ENCODE assay signal across 9 mouse cellular contexts in genomic region chr2:97467031-97467549, GRCm38 (mm10).
DNase-seq lines count a peak whose midpoint lies in the region; ATAC-seq and TF ChIP-seq lines count a peak whose summit lies in the region.
"Had no signal": no experiment of that assay in that cellular context is flagged by ENCODE, and none has a peak within 500 bp of the region (broad histone marks: within the 10 kb centered on the region; RNA-seq: fewer than 3 reads in every experiment).

No protein-coding gene starts in this region.

- H3K27ac ChIP-seq in heart, adult 2 months: no peak overlapping the region
- no peak overlapping the region for H3K27ac ChIP-seq in ES-E14 (ENCODE audit: insufficient read depth, low read depth, low read length, poor library complexity, severe bottlenecking)
- 0 out of 2 replicates have a peak overlapping the region, but pooled peaks have one; percentile 65 for H3K27ac ChIP-seq in embryonic facial prominence, embryonic 11.5 days (replicated peaks; ENCODE audit: low read depth, low read length)
- peak overlapping the region; percentile 95 for H3K27ac ChIP-seq in hindbrain, embryonic 14.5 days
- H3K27ac ChIP-seq in neural tube, embryonic 15.5 days (replicated peaks): peak overlapping the region; percentile 94

- H3K9me3 ChIP-seq in ES-E14 (ENCODE audit: control insufficient read depth, insufficient read depth, low read depth, low read length): no peaks in the 10 kb centered on the region
- H3K9me3 ChIP-seq in embryonic facial prominence, embryonic 11.5 days (replicated peaks; ENCODE audit: control insufficient read depth, low read length): no peaks in the 10 kb centered on the region
- H3K9me3 ChIP-seq in hindbrain, embryonic 14.5 days (ENCODE audit: control insufficient read depth, low read length): no peaks in the 10 kb centered on the region
- H3K9me3 ChIP-seq in neural tube, embryonic 15.5 days (replicated peaks): no peaks in the 10 kb centered on the region

- H3K4me2 ChIP-seq in embryonic facial prominence, embryonic 11.5 days (ENCODE audit: low read depth, low read length): peak overlapping the region; percentile 85
- peak overlapping the region; percentile 79 for H3K4me2 ChIP-seq in hindbrain, embryonic 14.5 days (replicated peaks)
- peak overlapping the region; percentile 72 for H3K4me2 ChIP-seq in neural tube, embryonic 15.5 days

- no peak for TF ChIP-seq EP300 in heart, adult 2 months (IDR thresholded peaks at IDR 0.05; ENCODE audit: insufficient read depth, low read depth, low read length)

- no peaks in the 10 kb centered on the region for H3K27me3 ChIP-seq in heart, adult 2 months (ENCODE audit: control insufficient read depth, insufficient read depth, low read length)
- H3K27me3 ChIP-seq in embryonic facial prominence, embryonic 11.5 days (ENCODE audit: control insufficient read depth, insufficient read depth, low read length): no peaks in the 10 kb centered on the region
- H3K27me3 ChIP-seq in hindbrain, embryonic 14.5 days (ENCODE audit: control insufficient read depth, insufficient read depth, low read length): no peaks in the 10 kb centered on the region
- H3K27me3 ChIP-seq in neural tube, embryonic 15.5 days (replicated peaks): no peaks in the 10 kb centered on the region
- H3K27me3 ChIP-seq: CH12.LX had no signal

- peak overlapping the region; percentile 48 for H3K4me3 ChIP-seq in heart, adult 2 months
- H3K4me3 ChIP-seq in ES-E14 (ENCODE audit: insufficient read depth in 1 of 2, low read depth in 1 of 2, low read length in 2 of 2, poor library complexity in 1 of 2, severe bottlenecking in 1 of 2): peak overlapping the region; percentile 67 to 74
- peak overlapping the region; percentile 41 for H3K4me3 ChIP-seq in embryonic facial prominence, embryonic 11.5 days (ENCODE audit: low read depth, low read length)
- H3K4me3 ChIP-seq in hindbrain, embryonic 14.5 days (replicated peaks; ENCODE audit: low read length): peak overlapping the region; percentile 59
- H3K4me3 ChIP-seq in neural tube, embryonic 15.5 days (replicated peaks): peak overlapping the region; percentile 63

- 0 out of 2 replicates have a peak overlapping the region, but pooled peaks have one; percentile 39 for H3K9ac ChIP-seq in heart, adult 2 months (ENCODE audit: low read depth, low read length)
- peak overlapping the region; percentile 31; the same call in 1 of the 2 replicates for H3K9ac ChIP-seq in ES-E14 (ENCODE audit: insufficient read depth, low read depth, low read length, poor library complexity, severe bottlenecking)
- H3K9ac ChIP-seq in embryonic facial prominence, embryonic 11.5 days (replicated peaks; ENCODE audit: low read length): peak overlapping the region; percentile 43; the same call in 1 of the 2 replicates
- H3K9ac ChIP-seq in hindbrain, embryonic 14.5 days: peak overlapping the region; percentile 77
- peak overlapping the region; percentile 60 for H3K9ac ChIP-seq in neural tube, embryonic 15.5 days (replicated peaks)

- no peak for DNase-seq in heart, adult 2 months
- DNase-seq in heart, postnatal 36 days: no peak
- DNase-seq in ES-E14 (ENCODE audit: low read depth, low spot score): peak; percentile 12
- peak; percentile 47 for DNase-seq in embryonic facial prominence, embryonic 11.5 days (ENCODE audit: low spot score)
- DNase-seq in hindbrain, embryonic 14.5 days (ENCODE audit: low spot score): peak; percentile 54
- DNase-seq in left cerebral cortex, postnatal 4 days: peak; percentile 59

- in situ Hi-C loops in ES-E14 (cut with MboI; ENCODE audit: low sequenced_read_pairs in 2 of 2, unreplicated experiment in 2 of 2): no loop called here

- WGBS in heart, adult 2 months: 1% methylated on average over 26 of the region's 26 CpGs
- 0% methylated on average over 26 of the region's 26 CpGs for WGBS in embryonic facial prominence, embryonic 11.5 days
- 1% methylated on average over 26 of the region's 26 CpGs for WGBS in hindbrain, embryonic 14.5 days
- 0% methylated on average over 26 of the region's 26 CpGs for WGBS in neural tube, embryonic 15.5 days

- intact Hi-C loops in heart, adult 2 months (cut with DNase I): no loop called here
- intact Hi-C loops in heart, postnatal 36 days (cut with DNase I): loop anchor here (10.0 kb wide), 1 partner anchor 882 kb away; no protein-coding TSS in a partner anchor
- intact Hi-C loops in left cerebral cortex, postnatal 4 days (cut with DNase I): loop anchor here (5.0 to 10.0 kb wide), 2 partner anchors 885 to 1132 kb away; no protein-coding TSS in a partner anchor

- no peaks in the 10 kb centered on the region for H3K36me3 ChIP-seq in heart, adult 2 months (ENCODE audit: control insufficient read depth, insufficient read depth, low read length)
- H3K36me3 ChIP-seq in ES-E14 (ENCODE audit: control insufficient read depth, insufficient read depth, low read length, poor library complexity, severe bottlenecking): no peaks in the 10 kb centered on the region
- H3K36me3 ChIP-seq in embryonic facial prominence, embryonic 11.5 days (replicated peaks; ENCODE audit: control insufficient read depth, insufficient read depth, low read depth, low read length): no peaks in the 10 kb centered on the region
- H3K36me3 ChIP-seq in hindbrain, embryonic 14.5 days (replicated peaks; ENCODE audit: control insufficient read depth, insufficient read depth): no peaks in the 10 kb centered on the region
- no peaks in the 10 kb centered on the region for H3K36me3 ChIP-seq in neural tube, embryonic 15.5 days

- no peak for TF ChIP-seq CTCF in heart, adult 2 months (IDR thresholded peaks at IDR 0.05)

- TF ChIP-seq POLR2A in heart, adult 2 months (IDR thresholded peaks at IDR 0.05; ENCODE audit: insufficient read depth, low read depth, low read length): no peak

- H3K4me1 ChIP-seq in heart, adult 2 months (ENCODE audit: control insufficient read depth, insufficient read depth, low read length): no peaks in the 10 kb centered on the region
- no peaks in the 10 kb centered on the region; a peak in 1 of 4 replicates for H3K4me1 ChIP-seq in ES-E14 (ENCODE audit: control insufficient read depth in 2 of 2, insufficient read depth in 2 of 2, low read length in 2 of 2, poor library complexity in 1 of 2)
- no peaks in the 10 kb centered on the region for H3K4me1 ChIP-seq in embryonic facial prominence, embryonic 11.5 days (ENCODE audit: control insufficient read depth, insufficient read depth, low read length)
- peaks cover 21% of the 10 kb centered on the region; the same call in 1 of the 2 replicates for H3K4me1 ChIP-seq in hindbrain, embryonic 14.5 days (replicated peaks; ENCODE audit: control insufficient read depth, insufficient read depth, low read length)
- peaks cover 15% of the 10 kb centered on the region for H3K4me1 ChIP-seq in neural tube, embryonic 15.5 days

- peak; percentile 86 for ATAC-seq in embryonic facial prominence, embryonic 11.5 days (replicated peaks; ENCODE audit: insufficient number of reproducible peaks, low FRiP score, low TSS enrichment, low read depth)
- peak; percentile 73 for ATAC-seq in hindbrain, embryonic 14.5 days (ENCODE audit: low FRiP score)
- peak; percentile 82 for ATAC-seq in neural tube, embryonic 15.5 days (ENCODE audit: low FRiP score)
- ATAC-seq in activated CD4-positive, CD25-positive, alpha-beta regulatory T cell, adult 4 months: no peak

- no peaks in the 10 kb centered on the region for H3K79me2 ChIP-seq in heart, adult 2 months (replicated peaks; ENCODE audit: control insufficient read depth, insufficient read depth, low read length)

TF ChIP-seq in ES-E14, 5 proteins besides CTCF, POLR2A, EP300 and RAD21:
- no peak for TF ChIP-seq CHD2 (IDR thresholded peaks at IDR 0.05; ENCODE audit: low read depth, low read length)
- TF ChIP-seq ZNF384 (IDR thresholded peaks at IDR 0.05; ENCODE audit: low read depth, low read length): peak; percentile 64; the same call in 1 of the 2 replicates
- TF ChIP-seq HCFC1 (IDR thresholded peaks at IDR 0.05; ENCODE audit: borderline replicate concordance, insufficient read depth, low read length): no peak
- TF ChIP-seq ZC3H11A (IDR thresholded peaks at IDR 0.05; ENCODE audit: borderline replicate concordance, low read depth, low read length): no peak
- TF ChIP-seq MAFK (IDR thresholded peaks at IDR 0.05; ENCODE audit: insufficient read depth, low read depth, low read length): no peak

Comparison
In these comparisons a context has a peak if more than half of its experiments do, and no peak if none do; other contexts are left out.
1. DNase-seq: peak in ES-E14 (single experiment), embryonic facial prominence, embryonic 11.5 days (single experiment), hindbrain, embryonic 14.5 days (single experiment) and left cerebral cortex, postnatal 4 days (single experiment); none in heart, adult 2 months (0 of 2) and heart, postnatal 36 days (0 of 2).
2. H3K27ac ChIP-seq: peak in embryonic facial prominence, embryonic 11.5 days (single experiment), hindbrain, embryonic 14.5 days (single experiment) and neural tube, embryonic 15.5 days (single experiment); none in heart, adult 2 months (single experiment) and ES-E14 (single experiment).
3. Peak in every context shown above with its lines, with median percentiles within 50 percentile points of each other: H3K4me3 ChIP-seq, H3K9ac ChIP-seq and H3K4me2 ChIP-seq.